Mouse (Mus musculus) thymus, postnatal 25 days (tissue): ENCODE results near the gene Yrdc.

ENCODE experiments used
- DNase-seq: peaks from one replicate; pipeline ENCODE4 v3.0.0; 2022

Gene Yrdc

DNA sequence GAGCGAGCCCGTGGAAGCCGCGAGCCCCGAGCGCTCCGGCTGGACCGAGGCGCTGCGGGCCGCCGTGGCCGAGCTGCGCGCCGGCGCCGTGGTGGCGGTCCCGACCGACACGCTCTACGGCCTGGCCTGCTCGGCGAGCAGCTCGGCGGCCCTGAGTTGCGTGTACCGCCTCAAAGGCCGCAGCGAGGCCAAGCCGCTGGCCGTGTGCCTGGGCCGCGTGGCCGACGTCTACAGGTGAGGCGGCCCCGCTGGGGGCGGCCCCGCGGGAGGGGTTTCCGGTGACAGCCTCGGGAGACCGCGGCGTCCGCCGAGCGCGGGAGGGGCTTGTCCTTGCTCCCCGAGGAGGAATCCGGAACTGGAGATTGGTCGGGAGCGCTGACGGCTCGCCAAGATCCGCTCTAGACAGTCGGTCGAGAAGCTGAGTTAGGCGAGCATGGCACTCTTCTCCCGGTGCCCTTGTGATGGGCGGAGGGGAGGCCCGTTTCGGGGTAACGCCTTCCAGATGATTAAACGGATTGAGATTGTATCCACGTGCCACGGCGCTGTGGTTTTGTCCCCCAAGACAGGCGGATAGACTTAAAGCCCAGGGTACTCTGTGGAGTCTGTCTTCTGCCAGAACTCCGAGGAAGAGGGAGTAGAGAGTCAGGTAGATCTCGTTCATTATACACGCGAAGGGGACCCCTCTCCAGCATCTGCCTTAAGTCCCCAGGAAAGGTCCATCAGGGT, 617 bp downstream of the Yrdc start, which contains the start of gene 1110065P20Rik:
Gene 1110065P20Rik, minus strand, starts transcription at position 264 of the 726 bp plus-strand sequence.
- DNase-seq, result peak; percentile 76

DNA sequence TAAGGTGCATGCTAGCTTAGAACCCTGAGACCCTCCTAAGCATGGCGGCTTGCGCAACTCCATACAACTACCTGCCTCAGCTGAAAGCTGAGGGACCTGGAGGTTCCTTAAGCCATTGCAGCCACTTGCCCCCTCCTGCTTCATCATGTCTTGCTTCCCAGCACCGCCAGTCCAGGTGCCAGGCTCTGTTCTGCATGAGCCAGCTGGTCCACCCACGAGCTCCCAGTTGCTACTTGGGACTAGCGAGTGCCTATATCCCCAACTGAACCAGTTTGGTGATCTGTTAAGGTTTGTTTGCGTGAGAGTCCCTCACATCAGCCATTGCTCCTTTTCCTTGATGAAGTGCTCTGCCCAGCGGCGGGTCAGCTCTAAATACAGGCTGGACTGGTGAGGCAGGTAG, 5.8 kb downstream of the Yrdc start:
- no peak for DNase-seq

DNA sequence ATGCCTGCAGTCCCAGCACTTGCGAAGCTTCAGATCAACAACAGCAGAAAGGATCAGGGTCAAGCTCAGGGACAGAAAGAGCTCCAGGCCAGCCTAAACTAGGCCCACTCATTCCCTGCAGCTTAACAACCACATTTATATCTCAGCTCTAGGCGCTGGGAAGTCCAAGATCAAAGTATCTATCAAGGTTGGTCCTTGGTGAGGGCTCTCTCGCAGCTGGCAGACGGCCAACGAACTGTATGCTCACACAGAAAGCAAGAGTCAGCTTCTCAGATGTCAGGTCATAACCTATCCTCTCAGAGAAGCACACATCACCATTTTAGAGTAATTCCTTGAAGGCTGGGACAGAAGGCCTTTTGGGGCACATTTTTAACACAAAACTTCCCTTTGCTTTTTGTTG, 7.9 kb downstream of the Yrdc start:
- no peak for DNase-seq

DNA sequence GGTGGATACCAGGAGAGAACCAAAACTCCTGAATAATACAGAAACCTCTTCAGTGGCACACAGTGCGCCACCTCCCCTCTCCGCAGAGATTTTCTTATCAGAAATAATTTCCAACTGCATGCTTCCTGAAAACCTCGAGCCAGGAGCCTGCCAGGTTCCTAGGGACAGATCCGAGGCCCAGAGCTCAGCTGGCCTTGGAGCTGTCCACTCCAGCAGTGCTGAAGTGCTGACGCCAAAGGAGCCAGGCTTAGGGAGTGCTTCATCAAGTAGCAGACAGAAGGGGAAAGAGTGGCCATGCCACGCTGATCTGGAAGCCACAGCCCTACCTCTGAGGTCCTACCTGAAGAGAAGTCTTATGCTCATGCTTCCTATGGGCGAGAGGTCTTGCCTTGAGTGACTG, 10.0 kb downstream of the Yrdc start:
- DNase-seq, result peak; percentile 41

DNA sequence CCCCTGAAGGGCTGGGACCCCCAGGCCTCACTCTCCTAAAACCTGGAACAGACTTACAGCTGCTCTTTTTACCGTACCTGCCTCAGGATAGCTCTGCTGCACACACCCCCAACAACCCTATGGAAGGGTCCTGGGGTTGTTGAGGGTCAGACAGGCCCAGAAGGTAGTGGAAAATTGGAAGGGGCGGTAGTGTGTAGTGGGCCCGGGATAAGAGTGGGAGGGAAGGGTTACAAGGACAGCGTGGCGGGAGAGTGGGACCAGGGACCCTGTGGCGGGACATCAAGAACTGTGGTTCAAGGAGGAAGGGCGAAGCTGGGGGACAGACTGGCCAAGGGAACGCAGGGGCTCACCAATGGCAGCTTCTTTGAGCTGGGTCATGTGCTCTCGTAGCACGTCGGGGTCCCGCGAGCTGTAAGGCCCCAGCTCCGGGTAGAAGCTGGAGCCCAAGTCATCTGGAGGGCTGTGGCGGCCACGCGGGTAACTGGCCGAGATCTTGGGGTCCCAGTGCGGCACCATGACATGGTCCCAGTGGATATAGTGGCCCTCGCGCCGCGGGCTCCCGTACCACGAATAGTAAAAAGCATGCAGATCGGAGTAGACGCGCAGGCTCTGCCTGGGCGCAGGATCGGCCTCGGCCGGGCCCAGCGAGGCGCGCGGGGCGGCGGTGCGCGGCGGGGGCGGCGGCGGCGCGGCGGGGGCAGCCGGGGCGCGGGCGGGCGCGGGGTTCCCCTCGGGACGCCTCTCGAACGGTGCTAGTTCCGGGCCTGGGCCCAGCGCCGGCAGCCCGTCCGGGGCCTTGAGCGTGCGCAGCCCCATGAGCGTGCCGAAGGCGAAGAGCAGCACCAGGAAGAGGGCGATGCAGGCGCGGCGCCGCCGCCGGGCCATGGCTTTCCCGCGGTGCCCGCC, 11.1 kb downstream of the Yrdc start, which contains the start of gene Maneal:
Gene Maneal, minus strand, starts transcription at position 889 of the 906 bp plus-strand sequence.
- DNase-seq, result no peak

DNA sequence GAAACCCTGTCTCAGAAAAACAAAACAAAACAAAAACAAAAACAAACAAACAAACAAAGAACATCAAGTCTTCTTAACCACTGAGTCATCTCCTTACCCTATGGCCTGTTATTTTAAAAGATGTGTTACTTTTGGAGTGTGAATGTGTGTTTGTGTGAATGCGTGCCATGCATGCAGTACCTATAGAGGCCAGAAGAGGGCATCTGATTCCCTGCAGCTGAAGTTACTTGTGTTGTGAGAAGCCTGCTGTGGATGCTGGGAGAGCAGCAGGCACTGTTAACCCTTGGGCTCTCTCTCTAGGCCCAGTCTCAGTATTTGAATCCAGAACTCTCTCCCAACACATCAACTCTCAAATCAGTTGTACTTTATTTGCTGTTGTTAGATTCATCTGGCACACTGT, 22.2 kb downstream of the Yrdc start:
- DNase-seq, result no peak

DNA sequence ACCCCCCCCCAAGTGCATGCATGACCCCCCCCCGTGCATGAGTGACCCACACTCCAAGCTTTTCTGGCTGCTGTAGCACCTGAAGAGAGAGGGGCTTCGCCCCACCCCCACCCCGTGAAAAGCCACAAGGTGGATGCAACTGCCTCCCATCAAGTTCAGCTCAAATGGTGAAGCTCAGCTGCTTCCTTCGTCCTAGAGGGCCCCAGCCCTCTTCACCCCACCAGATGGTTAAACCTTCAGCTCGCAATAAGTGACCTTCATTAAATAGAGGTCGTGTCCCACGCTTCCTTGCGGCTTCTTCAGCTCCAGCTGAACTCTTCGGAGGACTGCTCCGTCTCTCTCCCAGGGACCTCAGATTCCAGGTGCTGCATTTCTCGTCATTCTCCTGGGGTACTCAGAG, 30.1 kb downstream of the Yrdc start, which contains the start of gene Epha10:
Gene Epha10, plus strand, starts transcription at position 301 of the 400 bp plus-strand sequence.
- no peak for DNase-seq

DNA sequence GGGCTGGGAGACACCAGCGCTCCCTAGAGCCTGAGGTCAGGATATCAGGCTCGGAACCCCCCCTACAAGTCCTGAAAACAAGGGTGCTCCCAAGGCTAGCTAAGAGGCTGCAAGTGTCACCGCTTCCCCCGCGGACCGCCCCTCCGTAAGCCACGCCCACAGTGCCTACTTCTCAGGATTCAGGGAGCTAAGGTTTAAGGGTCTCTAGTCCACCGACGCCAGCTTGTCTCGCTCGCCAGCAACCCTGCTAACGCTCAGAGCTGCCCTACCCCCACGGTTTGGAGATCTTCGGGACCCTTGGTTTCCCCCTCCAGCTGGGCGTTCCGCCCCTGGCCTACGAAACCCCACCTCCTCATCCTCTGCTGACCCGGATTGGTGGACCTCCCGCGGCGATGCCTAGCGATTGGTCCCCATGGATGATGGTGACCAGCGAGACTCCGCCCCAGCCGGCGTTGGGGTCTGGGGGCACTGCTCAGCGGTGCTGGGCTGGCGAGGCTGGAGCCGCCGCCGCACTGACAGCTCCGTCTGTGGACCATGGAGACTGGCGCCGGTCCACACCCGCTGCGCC, 30.9 kb downstream of the Yrdc start:
- no peak for DNase-seq

DNA sequence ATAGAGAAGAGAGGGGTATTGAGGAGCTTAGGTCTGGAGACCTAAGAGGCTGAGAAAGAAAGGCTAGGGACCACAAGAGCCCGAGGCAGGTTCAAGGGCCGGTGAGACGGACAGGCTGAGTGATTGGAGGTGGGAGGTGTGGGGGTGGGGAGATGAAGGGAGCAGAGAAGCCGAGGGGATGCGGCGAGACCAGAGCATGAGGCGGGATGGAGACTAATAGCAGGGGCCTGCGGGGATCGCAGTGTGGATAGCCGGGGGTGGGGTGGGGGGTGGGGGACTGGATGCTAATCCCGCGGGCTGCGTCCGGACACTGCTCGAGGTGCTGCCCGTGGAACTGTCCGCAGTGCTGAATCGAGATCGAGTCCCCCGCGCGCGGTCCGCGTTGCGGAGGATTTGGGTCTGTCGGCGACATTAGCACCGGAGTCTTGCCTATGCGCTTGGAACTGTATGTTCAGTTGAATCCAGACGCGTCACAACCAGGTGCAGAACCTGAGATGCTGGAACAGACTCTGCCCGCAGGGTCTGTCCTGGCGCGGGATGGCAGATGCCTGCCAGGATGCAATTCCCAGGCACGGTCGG, 31.8 kb downstream of the Yrdc start:
- peak; percentile 11 for DNase-seq

DNA sequence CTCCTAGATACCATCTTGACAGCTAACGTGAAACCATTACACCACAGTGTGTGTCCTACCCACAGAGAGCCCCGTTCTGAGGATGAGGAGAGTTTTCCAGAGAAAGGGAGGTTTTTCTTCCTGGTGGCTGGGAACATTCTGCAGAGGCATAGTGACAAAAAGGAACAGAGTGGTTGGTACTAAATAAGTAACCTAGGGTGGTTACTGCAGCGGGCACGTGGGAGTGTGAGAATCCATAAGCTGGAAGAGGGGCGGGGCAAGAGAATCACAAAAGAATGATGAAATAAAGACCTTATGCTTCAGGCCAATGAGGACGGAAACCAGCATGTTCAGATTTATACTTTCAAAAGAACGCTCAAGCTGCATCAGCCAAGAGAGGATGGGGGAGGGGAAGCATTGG, 38.2 kb downstream of the Yrdc start:
- no peak for DNase-seq

DNA sequence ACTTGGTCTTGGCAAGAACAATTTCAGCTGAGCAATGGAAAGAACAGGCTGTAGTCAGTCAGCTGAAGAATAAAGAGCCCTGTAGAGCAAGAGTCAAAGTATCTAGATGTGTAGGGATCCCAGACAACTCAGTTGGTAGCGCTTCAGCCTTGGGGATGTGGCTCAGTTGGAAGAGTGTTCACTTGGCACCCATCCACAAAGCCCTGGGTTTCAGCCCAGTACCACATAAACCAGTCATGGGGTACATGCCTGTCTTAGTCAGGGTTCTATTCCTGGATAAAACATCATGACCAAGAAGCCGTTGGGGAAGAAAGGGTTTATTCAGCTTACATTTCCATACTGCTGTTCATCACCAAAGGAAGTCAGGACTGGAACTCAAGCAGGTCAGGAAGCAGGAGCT, 39.5 kb downstream of the Yrdc start:
- DNase-seq, result no peak

DNA sequence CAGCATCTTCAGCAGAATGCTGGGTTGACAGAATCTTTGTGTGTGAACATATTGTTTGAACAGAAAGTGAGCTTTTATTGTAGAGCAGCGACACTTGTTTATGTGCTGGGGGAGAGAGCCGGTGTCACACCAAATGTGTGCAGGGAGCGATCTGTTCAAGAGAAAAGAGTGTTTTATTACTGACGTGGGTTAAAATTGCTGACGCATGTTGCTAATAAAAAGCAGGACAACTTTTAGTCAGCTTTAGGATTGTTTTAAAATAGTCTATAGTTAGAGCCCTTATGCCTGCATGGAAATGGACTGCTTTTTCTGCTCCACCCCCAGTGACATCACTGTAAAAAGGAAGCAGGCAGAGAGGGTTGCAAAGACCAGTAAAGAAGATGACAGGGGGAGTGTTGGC, 40.4 kb downstream of the Yrdc start:
- no peak for DNase-seq

DNA sequence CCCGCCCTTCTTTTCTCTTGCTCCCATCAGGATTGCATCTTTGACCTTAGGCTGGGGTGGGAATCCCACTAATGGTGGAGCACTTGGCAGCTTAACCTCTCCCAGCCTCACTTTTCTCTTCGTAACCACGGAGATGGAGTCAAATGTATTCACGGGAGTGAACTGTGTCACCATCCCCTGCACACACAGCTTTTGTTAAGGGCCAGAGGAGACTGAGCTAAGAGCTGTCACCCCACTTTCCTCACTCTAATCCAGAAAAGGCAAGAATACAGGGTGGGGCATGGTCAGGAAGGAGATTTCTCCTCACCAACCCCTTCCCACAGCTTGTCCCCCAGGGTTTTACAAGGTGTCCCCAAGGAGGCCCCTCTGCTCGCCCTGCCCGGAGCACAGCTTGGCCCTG, 43.3 kb downstream of the Yrdc start:
- no peak for DNase-seq

DNA sequence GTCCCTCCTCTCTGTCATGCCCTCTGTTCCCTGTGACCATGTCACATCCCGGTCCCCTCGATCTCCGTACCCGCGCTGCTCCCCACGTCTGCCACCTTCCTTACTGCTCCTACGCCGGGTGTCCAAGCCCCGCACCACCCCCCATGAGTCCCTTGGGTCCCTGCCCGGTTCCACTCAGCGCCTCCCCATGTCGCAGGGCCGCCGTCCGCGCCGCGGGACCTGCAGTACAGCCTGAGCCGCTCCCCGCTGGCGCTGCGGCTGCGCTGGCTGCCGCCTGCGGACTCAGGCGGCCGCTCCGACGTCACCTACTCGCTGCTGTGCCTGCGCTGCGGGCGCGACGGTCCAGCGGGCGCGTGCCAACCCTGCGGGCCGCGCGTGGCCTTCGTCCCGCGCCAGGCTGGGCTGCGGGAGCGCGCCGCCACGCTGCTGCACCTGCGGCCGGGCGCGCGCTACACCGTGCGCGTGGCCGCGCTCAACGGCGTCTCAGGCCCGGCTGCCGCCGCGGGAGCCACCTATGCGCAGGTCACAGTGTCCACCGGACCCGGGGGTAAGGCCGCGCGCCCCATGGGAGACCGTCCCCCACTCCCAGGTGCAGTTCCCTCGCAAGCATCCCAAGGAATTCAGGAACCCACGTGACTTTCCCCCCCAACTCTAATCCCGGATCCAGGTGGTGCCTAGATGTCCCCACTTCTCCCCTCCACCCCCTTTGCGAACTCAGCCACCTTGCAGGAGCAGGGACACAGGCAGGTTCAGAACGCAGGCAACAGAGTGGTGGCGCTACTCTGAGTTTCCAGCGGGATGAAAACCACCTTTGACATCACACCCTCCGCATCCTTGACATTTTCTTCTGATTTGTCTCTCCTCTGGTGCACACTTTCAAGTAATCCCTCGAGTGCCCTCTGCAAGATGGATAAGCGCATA, 44.3 kb downstream of the Yrdc start:
- DNase-seq, result no peak

DNA sequence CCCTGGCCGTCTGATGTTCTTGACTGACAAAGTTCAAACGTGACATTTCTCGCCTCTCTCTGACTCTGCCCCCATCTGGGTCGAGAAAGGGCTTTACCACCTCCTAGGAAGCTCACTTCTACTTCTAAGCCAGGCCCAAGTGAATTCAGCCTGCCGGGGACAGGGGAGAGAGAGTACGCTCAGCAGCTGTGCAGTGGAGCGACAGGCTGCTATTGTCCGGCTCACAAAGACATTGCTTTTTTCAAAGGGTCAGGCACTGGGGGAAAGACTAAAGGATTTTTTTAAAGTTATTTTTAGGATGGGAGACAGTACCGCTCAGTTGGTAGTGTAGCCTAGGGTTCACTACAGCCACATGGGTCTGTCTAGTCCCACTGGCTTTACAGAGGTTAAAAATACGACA, 47.9 kb downstream of the Yrdc start:
- no peak for DNase-seq

DNA sequence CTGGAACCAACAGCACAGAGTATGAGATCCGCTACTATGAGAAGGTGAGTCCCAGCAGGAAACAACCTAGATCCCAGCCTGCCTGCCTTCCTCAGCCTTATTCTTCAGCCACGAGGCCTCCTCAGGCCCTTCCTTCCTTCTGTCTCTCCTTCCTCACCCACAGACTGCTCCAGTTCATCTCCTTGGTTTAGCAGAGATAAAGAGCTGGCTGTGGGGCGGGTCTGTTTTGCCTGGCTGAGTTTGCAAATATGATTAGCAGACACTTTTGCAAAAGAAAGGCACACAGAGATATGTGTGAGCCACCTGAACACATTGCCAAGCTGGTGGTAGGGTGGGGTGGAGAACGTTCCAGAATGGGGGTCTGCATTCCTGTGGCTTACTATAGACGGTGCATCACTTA, 49.4 kb downstream of the Yrdc start:
- DNase-seq, result no peak
